Mouse (Mus musculus) limb, embryonic 15.5 days (tissue): Measurements from ENCODE around the gene Relb. TPM values are rescaled to one million over a fixed set of nuclear protein-coding genes. Genes with fewer than 3 reads are reported as not detected.
A peak's percentile ranks its signal among the peaks of the same experiment; 100 is the strongest.

Experiments
- ATAC-seq: fragments of 200-750 bp; cut with Nextera tagmentation; 2 replicates; pipeline ENCODE4 v1.8.0; 2017; ENCODE audit warnings: low read depth, moderate TSS enrichment; ENCODE audit not compliant: insufficient number of reproducible peaks, low FRiP score, low TSS enrichment
- H3K27ac ChIP-seq: fragments of 300-500 bp; sonication (generic); 2 replicates; pipeline ENCODE4 v1.5.1; 2015; ENCODE audit warnings: moderate library complexity, mild to moderate bottlenecking, inconsistent platforms
- H3K27me3 ChIP-seq: fragments of 300-500 bp; sonication (generic); 2 replicates; pipeline ENCODE4 v1.6.1; 2015; ENCODE audit warnings: inconsistent platforms
- H3K36me3 ChIP-seq: fragments of 300-500 bp; sonication (generic); 2 replicates; pipeline ENCODE4 v1.6.1; 2015; ENCODE audit warnings: inconsistent platforms
- H3K4me1 ChIP-seq: fragments of 300-500 bp; sonication (generic); 2 replicates; pipeline ENCODE4 v1.6.1; 2015; ENCODE audit warnings: inconsistent platforms
- H3K4me2 ChIP-seq: fragments of 300-500 bp; sonication (generic); 2 replicates; pipeline ENCODE4 v1.6.1; 2015; ENCODE audit warnings: mild to moderate bottlenecking, inconsistent platforms
- H3K4me3 ChIP-seq: fragments of 300-500 bp; sonication (generic); 2 replicates; pipeline ENCODE4 v1.5.1; 2015; ENCODE audit warnings: mild to moderate bottlenecking, inconsistent platforms
- H3K9ac ChIP-seq: fragments of 300-500 bp; sonication (generic); 2 replicates; pipeline ENCODE4 v1.6.1; 2015; ENCODE audit warnings: inconsistent platforms
- H3K9me3 ChIP-seq: fragments of 300-500 bp; sonication (generic); 2 replicates; pipeline ENCODE4 v1.6.1; 2016; ENCODE audit warnings: inconsistent platforms
- WGBS: fragments of 180-500 bp; shearing (Covaris S2); methylation state at CpG from one replicate; pipeline ENCODE4 v1.1.7; 2015; 5-methylcytosine and 5-hydroxymethylcytosine counted together
- polyA plus RNA-seq: library from polyadenylated mRNA; unstranded; fragments of >200 nt; fragmentation: Nextera tagmentation; extraction: Ambion mirVana; gene quantifications from 2 replicates; pipeline ENCODE4 v1.2.1, GENCODE M21; 2015

Gene Relb
- polyA plus RNA-seq, 1 experiment from 2014 or later = 11.8 TPM

- Histone ChIP-seq H3K27ac (peak overlapping the region; percentile 91), H3K4me1 (peaks cover 16% of the 10 kb centered on the region; the same call in 1 of the 2 replicates), H3K4me3 (peak overlapping the region; percentile 89), H3K36me3 (peaks cover 20% of the 10 kb centered on the region), H3K4me2 (peak overlapping the region; percentile 95), H3K9ac (peak overlapping the region; percentile 65), H3K27me3 (no peaks in the 10 kb centered on the region), H3K9me3 (no peaks in the 10 kb centered on the region)
- WGBS = 1% methylated on average over 55 of the region's 57 CpGs
- ATAC-seq = peak; percentile 89
These were observed 490 bp downstream of the Relb start for GRCm38 (mm10) chr7:19628536-19629360.

GRCm38 (mm10) chr7:19628192-19628535 is 1.1 kb downstream of the Relb start:
- Histone ChIP-seq H3K9me3 (no peaks in the 10 kb centered on the region), H3K4me1 (peaks cover 16% of the 10 kb centered on the region; the same call in 1 of the 2 replicates), H3K4me3 (peak overlapping the region; percentile 89), H3K27me3 (no peaks in the 10 kb centered on the region), H3K4me2 (peak overlapping the region; percentile 95), H3K9ac (no peak overlapping the region), H3K27ac (peak overlapping the region; percentile 91), H3K36me3 (peaks cover 14% of the 10 kb centered on the region)
- WGBS = 15% methylated on average over 17 of the region's 17 CpGs
- ATAC-seq = no peak

- no peak overlapping the region for H3K9ac ChIP-seq
- peaks cover 9% of the 10 kb centered on the region for H3K36me3 ChIP-seq
- H3K4me1 ChIP-seq = peaks cover 16% of the 10 kb centered on the region; the same call in 1 of the 2 replicates
- WGBS = 67% methylated on average over 3 of the region's 3 CpGs
- no peaks in the 10 kb centered on the region for H3K27me3 ChIP-seq
- H3K4me3 ChIP-seq = peak overlapping the region; percentile 89
- 0 out of 2 replicates have a peak overlapping the region, but pooled peaks have one; percentile 91 for H3K27ac ChIP-seq
- peak overlapping the region; percentile 95 for H3K4me2 ChIP-seq
- no peak for ATAC-seq
- H3K9me3 ChIP-seq = no peaks in the 10 kb centered on the region
These were observed 1.5 kb downstream of the Relb start for GRCm38 (mm10) chr7:19627721-19628120.

GRCm38 (mm10) chr7:19623433-19623832 is 5.8 kb downstream of the Relb start:
- Histone ChIP-seq H3K27ac (no peak overlapping the region), H3K4me1 (peaks cover 14% of the 10 kb centered on the region), H3K4me2 (no peak overlapping the region), H3K36me3 (no peaks in the 10 kb centered on the region), H3K27me3 (0 out of 2 replicates have a peak, but pooled peaks cover 4% of the 10 kb centered on the region), H3K4me3 (no peak overlapping the region), H3K9ac (no peak overlapping the region), H3K9me3 (no peaks in the 10 kb centered on the region)
- ATAC-seq = no peak
- WGBS = 74% methylated on average over 2 of the region's 2 CpGs

GRCm38 (mm10) chr7:19622241-19622640 is 7.0 kb downstream of the Relb start:
- Histone ChIP-seq H3K9me3 (no peaks in the 10 kb centered on the region), H3K4me1 (peaks cover 7% of the 10 kb centered on the region), H3K27me3 (0 out of 2 replicates have a peak, but pooled peaks cover 4% of the 10 kb centered on the region), H3K4me2 (no peak overlapping the region), H3K36me3 (no peaks in the 10 kb centered on the region; the same call in 1 of the 2 replicates), H3K4me3 (no peak overlapping the region), H3K27ac (no peak overlapping the region), H3K9ac (no peak overlapping the region)
- ATAC-seq = no peak
- 13% methylated on average over 6 of the region's 6 CpGs for whole genome bisulfite sequencing

GRCm38 (mm10) chr7:19620811-19621210 is 8.4 kb downstream of the Relb start:
- no peaks in the 10 kb centered on the region for H3K9me3 ChIP-seq
- H3K36me3 ChIP-seq = peaks cover 6% of the 10 kb centered on the region; the same call in 1 of the 2 replicates
- H3K4me1 ChIP-seq = peaks cover 7% of the 10 kb centered on the region
- no peak overlapping the region for H3K9ac ChIP-seq
- H3K4me3 ChIP-seq = no peak overlapping the region
- 0 out of 2 replicates have a peak, but pooled peaks cover 4% of the 10 kb centered on the region for H3K27me3 ChIP-seq
- no peak for ATAC-seq
- 89% methylated on average over 7 of the region's 7 CpGs for WGBS
- H3K27ac ChIP-seq = no peak overlapping the region
- H3K4me2 ChIP-seq = no peak overlapping the region

- Histone ChIP-seq H3K9me3 (no peaks in the 10 kb centered on the region), H3K9ac (0 out of 2 replicates have a peak overlapping the region, but pooled peaks have one; percentile 3), H3K4me2 (peak overlapping the region; percentile 44), H3K36me3 (peaks cover 17% of the 10 kb centered on the region), H3K4me3 (peak overlapping the region; percentile 31), H3K4me1 (peaks cover 7% of the 10 kb centered on the region), H3K27me3 (0 out of 2 replicates have a peak, but pooled peaks cover 4% of the 10 kb centered on the region), H3K27ac (peak overlapping the region; percentile 19; the same call in 1 of the 2 replicates)
- ATAC-seq = peak; percentile 27; the same call in 1 of the 2 replicates
- 10% methylated on average over 35 of the region's 35 CpGs for WGBS
These were observed 10.0 kb downstream of the Relb start for GRCm38 (mm10) chr7:19619004-19619801.

GRCm38 (mm10) chr7:19615036-19615577 is 14.1 kb downstream of the Relb start:
- Histone ChIP-seq H3K36me3 (peaks cover 36% of the 10 kb centered on the region), H3K9me3 (no peaks in the 10 kb centered on the region), H3K4me1 (peaks cover 7% of the 10 kb centered on the region), H3K27ac (no peak overlapping the region), H3K27me3 (0 out of 2 replicates have a peak, but pooled peaks cover 4% of the 10 kb centered on the region), H3K4me2 (no peak overlapping the region), H3K9ac (no peak overlapping the region), H3K4me3 (no peak overlapping the region)
- no peak for ATAC-seq
- WGBS = 83% methylated on average over 12 of the region's 12 CpGs

- ATAC-seq = no peak
- Histone ChIP-seq H3K9me3 (no peaks in the 10 kb centered on the region), H3K36me3 (peaks cover 33% of the 10 kb centered on the region), H3K27ac (no peak overlapping the region), H3K4me3 (no peak overlapping the region), H3K4me2 (no peak overlapping the region), H3K9ac (no peak overlapping the region), H3K4me1 (no peaks in the 10 kb centered on the region), H3K27me3 (no peaks in the 10 kb centered on the region)
- 80% methylated on average over 5 of the region's 5 CpGs for WGBS
These were observed 18.3 kb downstream of the Relb start for GRCm38 (mm10) chr7:19610969-19611368.

- no peaks in the 10 kb centered on the region for H3K27me3 ChIP-seq
- ATAC-seq = no peak
- H3K9me3 ChIP-seq = no peaks in the 10 kb centered on the region
- WGBS = 89% methylated on average over 12 of the region's 12 CpGs
- H3K4me2 ChIP-seq = no peak overlapping the region
- no peak overlapping the region for H3K9ac ChIP-seq
- peaks cover 25% of the 10 kb centered on the region for H3K36me3 ChIP-seq
- H3K4me1 ChIP-seq = no peaks in the 10 kb centered on the region
- H3K4me3 ChIP-seq = no peak overlapping the region
- H3K27ac ChIP-seq = no peak overlapping the region
These were observed 19.5 kb downstream of the Relb start for GRCm38 (mm10) chr7:19609641-19610332.

GRCm38 (mm10) chr7:19607291-19607690 is 21.9 kb downstream of the Relb start:
- H3K4me3 ChIP-seq = no peak overlapping the region
- peaks cover 15% of the 10 kb centered on the region for H3K4me1 ChIP-seq
- H3K27ac ChIP-seq = no peak overlapping the region
- H3K4me2 ChIP-seq = no peak overlapping the region
- no peaks in the 10 kb centered on the region for H3K9me3 ChIP-seq
- no peak overlapping the region for H3K9ac ChIP-seq
- ATAC-seq = no peak
- H3K27me3 ChIP-seq = no peaks in the 10 kb centered on the region
- H3K36me3 ChIP-seq = peaks cover 21% of the 10 kb centered on the region
- 79% methylated on average over 5 of the region's 5 CpGs for WGBS
